Mouse (Mus musculus): Measurements from ENCODE around the gene Dirc2. TPM values are rescaled to one million over a fixed set of nuclear protein-coding genes. Genes with fewer than 3 reads are reported as not detected.

The Dirc2 gene
- polyA plus RNA-seq, 1 experiment from 2014 or later: 8.0 TPM

DNA sequence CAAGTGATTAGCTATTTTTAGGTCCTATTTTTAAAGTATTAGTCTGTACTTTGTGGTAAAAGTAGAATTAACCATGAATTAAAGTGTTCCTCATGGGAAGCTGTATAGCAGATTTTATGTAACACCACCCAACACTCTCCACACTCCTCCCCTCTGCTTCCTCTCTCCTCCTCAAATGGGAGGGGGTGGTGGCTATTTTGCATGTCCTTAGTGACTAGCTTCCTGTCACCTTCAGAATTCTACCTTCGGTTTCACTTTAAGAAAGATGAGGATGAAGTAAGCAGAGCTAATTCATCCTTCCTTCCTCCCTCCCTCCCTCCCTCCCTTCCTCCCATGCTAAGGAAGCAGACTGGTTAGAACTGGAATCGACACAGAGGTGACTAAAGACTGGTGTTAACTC lies 73.1 kb downstream of the Dirc2 start:
- no peaks in the 10 kb centered on the region for H3K27me3 ChIP-seq (replicated peaks; ENCODE audit: control insufficient read depth, insufficient read depth, low read length)
- H3K27ac ChIP-seq (ENCODE audit: low read depth, low read length): no peak overlapping the region
- WGBS: 69% methylated on average over 2 of the region's 2 CpGs
- no peak overlapping the region for H3K4me3 ChIP-seq (ENCODE audit: low read depth, low read length)
- no peaks in the 10 kb centered on the region for H3K36me3 ChIP-seq (ENCODE audit: control insufficient read depth, insufficient read depth, low read length)
- no peak for ATAC-seq (replicated peaks; ENCODE audit: low FRiP score)
- DNase-seq (ENCODE audit: low spot score): no peak
- no peaks in the 10 kb centered on the region for H3K9me3 ChIP-seq (ENCODE audit: control insufficient read depth, low read length)
- no peak overlapping the region for H3K9ac ChIP-seq (ENCODE audit: low read depth, low read length)
- H3K4me1 ChIP-seq (replicated peaks; ENCODE audit: control insufficient read depth, insufficient read depth, low read length): no peaks in the 10 kb centered on the region
- H3K4me2 ChIP-seq: no peak overlapping the region

DNA sequence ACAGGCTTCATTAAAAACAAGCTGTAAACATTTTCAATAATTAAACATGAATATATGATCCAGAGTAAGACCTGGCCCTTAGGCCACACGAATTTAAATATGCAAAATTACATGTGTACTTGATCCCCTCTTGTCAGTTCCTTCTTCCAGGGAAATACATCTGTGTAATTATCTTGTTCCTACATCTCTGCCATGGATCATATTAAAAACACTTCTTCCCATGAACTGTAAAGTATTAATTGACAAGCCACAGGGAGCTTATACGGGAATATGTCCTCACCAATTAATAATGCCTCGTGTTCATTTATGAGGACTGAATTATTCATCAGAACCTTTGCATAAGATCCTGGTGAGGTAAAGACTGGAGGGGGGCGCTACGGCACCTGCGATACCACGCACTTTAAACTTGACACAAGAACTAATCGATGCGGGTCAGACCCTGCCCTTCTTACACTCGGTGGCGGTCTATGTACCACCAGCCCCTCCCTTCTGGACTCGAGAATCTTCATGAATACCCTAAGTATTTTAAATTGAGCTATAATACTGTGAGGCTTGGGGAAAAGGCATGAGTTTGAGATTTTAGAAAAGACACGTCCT lies 74.8 kb downstream of the Dirc2 start:
- H3K9me3 ChIP-seq (ENCODE audit: control insufficient read depth, low read length): no peaks in the 10 kb centered on the region
- H3K27me3 ChIP-seq (replicated peaks; ENCODE audit: control insufficient read depth, insufficient read depth, low read length): no peaks in the 10 kb centered on the region
- DNase-seq (ENCODE audit: low spot score): no peak
- H3K9ac ChIP-seq (ENCODE audit: low read depth, low read length): no peak overlapping the region
- H3K27ac ChIP-seq (ENCODE audit: low read depth, low read length): no peak overlapping the region
- ATAC-seq (replicated peaks; ENCODE audit: low FRiP score): no peak
- 95% methylated on average over 13 of the region's 13 CpGs for WGBS
- no peak overlapping the region for H3K4me2 ChIP-seq
- no peaks in the 10 kb centered on the region for H3K4me1 ChIP-seq (replicated peaks; ENCODE audit: control insufficient read depth, insufficient read depth, low read length)
- no peaks in the 10 kb centered on the region for H3K36me3 ChIP-seq (ENCODE audit: control insufficient read depth, insufficient read depth, low read length)
- no peak overlapping the region for H3K4me3 ChIP-seq (ENCODE audit: low read depth, low read length)

DNA sequence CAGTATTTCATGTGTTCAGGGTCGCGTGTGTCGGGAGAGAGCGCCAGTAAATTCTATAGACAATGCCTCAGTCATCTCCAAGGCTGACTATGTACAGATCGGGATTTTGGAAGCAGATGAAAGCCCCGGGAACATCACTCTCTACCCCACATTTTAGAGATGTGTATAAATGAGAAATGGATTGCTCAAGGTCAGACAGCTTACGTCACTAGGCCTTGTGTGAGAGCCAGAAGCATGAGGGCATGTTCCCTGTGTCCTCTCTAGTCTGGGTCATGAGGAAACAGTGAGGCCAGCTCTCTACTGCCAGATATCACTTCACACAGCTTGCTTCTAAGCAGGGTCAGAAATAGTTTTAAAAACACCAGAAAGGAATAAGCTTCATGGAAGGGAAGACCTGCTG lies 77.5 kb downstream of the Dirc2 start:
- Histone ChIP-seq H3K4me1 (replicated peaks; ENCODE audit: control insufficient read depth, insufficient read depth, low read length) (no peaks in the 10 kb centered on the region), H3K9ac (ENCODE audit: low read depth, low read length) (no peak overlapping the region), H3K27me3 (replicated peaks; ENCODE audit: control insufficient read depth, insufficient read depth, low read length) (no peaks in the 10 kb centered on the region), H3K27ac (ENCODE audit: low read depth, low read length) (no peak overlapping the region), H3K4me3 (ENCODE audit: low read depth, low read length) (no peak overlapping the region), H3K4me2 (no peak overlapping the region), H3K9me3 (ENCODE audit: control insufficient read depth, low read length) (no peaks in the 10 kb centered on the region), H3K36me3 (ENCODE audit: control insufficient read depth, insufficient read depth, low read length) (no peaks in the 10 kb centered on the region)
- ATAC-seq (replicated peaks; ENCODE audit: low FRiP score): no peak
- DNase-seq (ENCODE audit: low spot score): no peak
- WGBS: 84% methylated on average over 7 of the region's 7 CpGs

DNA sequence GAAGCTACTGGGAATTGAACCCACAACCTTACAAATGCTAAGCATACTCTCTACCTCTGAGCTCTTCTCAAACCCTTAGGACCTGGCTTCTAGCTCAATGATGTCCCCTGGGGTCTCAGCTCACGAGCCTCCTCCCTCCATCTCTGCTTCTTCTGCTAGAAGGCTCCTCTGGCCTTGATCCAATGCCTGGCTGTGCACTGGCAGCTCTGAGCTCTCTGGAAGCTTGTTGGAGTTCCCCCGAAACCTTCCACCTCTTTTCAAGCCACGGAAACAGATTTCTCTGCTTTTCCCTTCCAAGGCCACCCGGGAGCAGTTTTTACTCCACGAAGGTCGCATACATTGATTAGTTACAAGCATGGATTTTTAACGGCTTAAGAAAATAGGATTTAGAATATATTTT lies 82.7 kb downstream of the Dirc2 start:
- peaks cover 2% of the 10 kb centered on the region for H3K27me3 ChIP-seq (replicated peaks; ENCODE audit: control insufficient read depth, insufficient read depth, low read length)
- H3K4me3 ChIP-seq (ENCODE audit: low read depth, low read length): no peak overlapping the region
- no peaks in the 10 kb centered on the region for H3K4me1 ChIP-seq (replicated peaks; ENCODE audit: control insufficient read depth, insufficient read depth, low read length)
- DNase-seq (ENCODE audit: low spot score): no peak
- H3K27ac ChIP-seq (ENCODE audit: low read depth, low read length): no peak overlapping the region
- WGBS: 83% methylated on average over 7 of the region's 7 CpGs
- no peak for ATAC-seq (replicated peaks; ENCODE audit: low FRiP score)
- no peak overlapping the region for H3K9ac ChIP-seq (ENCODE audit: low read depth, low read length)
- no peak overlapping the region for H3K4me2 ChIP-seq
- H3K9me3 ChIP-seq (ENCODE audit: control insufficient read depth, low read length): no peaks in the 10 kb centered on the region
- no peaks in the 10 kb centered on the region for H3K36me3 ChIP-seq (ENCODE audit: control insufficient read depth, insufficient read depth, low read length)

DNA sequence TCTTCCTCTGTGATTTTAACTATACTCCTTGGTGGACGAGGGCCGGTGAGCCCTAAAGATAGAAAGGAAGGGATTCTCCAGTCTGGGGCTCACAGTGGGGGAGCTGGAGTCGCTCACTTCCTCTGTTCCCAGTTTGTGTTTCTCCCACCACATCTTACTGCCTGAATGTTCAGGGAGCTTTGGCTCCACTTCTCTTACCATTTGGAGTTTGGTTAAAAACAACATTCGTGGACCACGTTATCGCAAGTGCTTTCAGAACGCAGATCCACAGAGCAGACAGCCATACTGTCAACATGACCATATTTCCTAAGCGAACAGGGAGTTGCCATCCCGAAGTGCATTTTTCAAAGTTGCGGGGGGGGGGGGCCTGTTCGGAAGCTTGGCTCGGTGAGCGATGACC lies 84.1 kb downstream of the Dirc2 start:
- 74% methylated on average over 13 of the region's 13 CpGs for WGBS
- Histone ChIP-seq H3K4me1 (replicated peaks; ENCODE audit: control insufficient read depth, insufficient read depth, low read length) (no peaks in the 10 kb centered on the region), H3K9me3 (ENCODE audit: control insufficient read depth, low read length) (no peaks in the 10 kb centered on the region), H3K4me2 (no peak overlapping the region), H3K9ac (ENCODE audit: low read depth, low read length) (no peak overlapping the region), H3K27ac (ENCODE audit: low read depth, low read length) (no peak overlapping the region), H3K27me3 (replicated peaks; ENCODE audit: control insufficient read depth, insufficient read depth, low read length) (peaks cover 4% of the 10 kb centered on the region), H3K4me3 (ENCODE audit: low read depth, low read length) (no peak overlapping the region), H3K36me3 (ENCODE audit: control insufficient read depth, insufficient read depth, low read length) (no peaks in the 10 kb centered on the region)
- no peak for DNase-seq (ENCODE audit: low spot score)
- ATAC-seq (replicated peaks; ENCODE audit: low FRiP score): no peak

DNA sequence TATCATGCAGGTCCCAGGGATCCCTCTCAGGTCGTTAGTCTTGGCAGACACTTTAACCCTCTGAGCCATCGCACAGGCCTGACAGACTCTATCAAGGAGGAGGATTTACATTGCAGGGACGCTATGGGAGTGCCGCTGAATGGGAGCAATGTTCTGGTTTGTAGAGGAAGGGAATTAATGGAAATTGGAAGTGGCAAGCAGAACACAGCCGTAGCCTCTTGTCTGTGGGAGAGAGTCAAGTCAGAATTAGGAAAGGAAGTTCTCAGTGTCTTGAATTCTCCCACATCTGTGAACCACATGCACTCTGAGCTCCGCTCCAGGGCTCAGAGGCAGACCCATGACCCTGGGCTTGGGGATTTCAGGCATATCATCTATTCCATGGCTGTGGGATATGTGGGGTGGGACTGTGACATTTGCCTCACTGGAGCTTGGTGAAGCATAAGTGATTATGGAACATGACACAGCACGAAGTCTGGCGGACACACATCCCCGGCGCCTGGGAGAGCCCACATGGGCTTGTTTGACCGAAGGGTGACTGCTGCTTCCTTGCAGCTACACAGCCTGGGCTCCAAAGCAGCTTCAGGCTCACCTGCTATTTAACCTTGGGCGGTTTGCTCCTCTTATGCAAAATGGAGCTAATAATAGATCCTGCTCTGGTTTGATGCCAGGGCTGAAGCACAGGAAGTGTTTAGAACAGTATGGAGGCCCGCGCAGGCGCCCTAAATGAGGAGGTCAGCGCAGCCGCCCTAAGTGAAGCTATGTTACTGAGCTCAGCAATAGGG lies 87.6 kb downstream of the Dirc2 start:
- WGBS: 68% methylated on average over 17 of the region's 17 CpGs
- no peak overlapping the region for H3K27ac ChIP-seq (ENCODE audit: low read depth, low read length)
- ATAC-seq (replicated peaks; ENCODE audit: low FRiP score) (no peak), DNase-seq (ENCODE audit: low spot score) (no peak)
- no peak overlapping the region for H3K9ac ChIP-seq (ENCODE audit: low read depth, low read length)
- no peak overlapping the region for H3K4me3 ChIP-seq (ENCODE audit: low read depth, low read length)
- H3K36me3 ChIP-seq (ENCODE audit: control insufficient read depth, insufficient read depth, low read length): no peaks in the 10 kb centered on the region
- 0 out of 2 replicates have a peak, but pooled peaks cover 4% of the 10 kb centered on the region for H3K4me1 ChIP-seq (replicated peaks; ENCODE audit: control insufficient read depth, insufficient read depth, low read length)
- H3K9me3 ChIP-seq (ENCODE audit: control insufficient read depth, low read length): no peaks in the 10 kb centered on the region
- H3K27me3 ChIP-seq (replicated peaks; ENCODE audit: control insufficient read depth, insufficient read depth, low read length): peaks cover 8% of the 10 kb centered on the region
- H3K4me2 ChIP-seq: no peak overlapping the region

DNA sequence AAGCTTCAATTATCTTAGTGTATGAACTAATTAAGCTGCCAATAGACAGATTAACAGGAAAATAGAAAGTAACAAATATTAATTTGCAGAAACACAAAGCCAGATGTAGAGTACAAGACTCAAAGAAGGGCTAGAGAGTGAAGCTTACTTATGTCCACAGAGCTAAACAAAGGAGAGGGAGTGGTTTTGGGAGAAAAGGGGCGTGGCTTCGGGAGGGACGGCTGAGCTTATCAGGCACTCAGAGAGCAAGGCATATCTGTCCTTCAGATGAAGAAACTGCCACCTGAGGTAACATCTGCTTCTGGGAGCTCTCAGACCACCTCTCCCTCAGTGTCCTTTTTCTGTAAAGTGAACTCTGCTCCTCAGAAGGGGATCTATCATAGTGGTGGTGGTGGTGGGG lies 90.7 kb downstream of the Dirc2 start:
- Histone ChIP-seq H3K9me3 (ENCODE audit: control insufficient read depth, low read length) (no peaks in the 10 kb centered on the region), H3K9ac (ENCODE audit: low read depth, low read length) (no peak overlapping the region), H3K27me3 (replicated peaks; ENCODE audit: control insufficient read depth, insufficient read depth, low read length) (peaks cover 8% of the 10 kb centered on the region), H3K36me3 (ENCODE audit: control insufficient read depth, insufficient read depth, low read length) (no peaks in the 10 kb centered on the region), H3K4me1 (replicated peaks; ENCODE audit: control insufficient read depth, insufficient read depth, low read length) (0 out of 2 replicates have a peak, but pooled peaks cover 4% of the 10 kb centered on the region), H3K27ac (ENCODE audit: low read depth, low read length) (no peak overlapping the region), H3K4me2 (no peak overlapping the region), H3K4me3 (ENCODE audit: low read depth, low read length) (no peak overlapping the region)
- DNase-seq (ENCODE audit: low spot score): no peak
- ATAC-seq (replicated peaks; ENCODE audit: low FRiP score): 0 out of 2 replicates have a peak, but pooled peaks have one; percentile 19
- WGBS: 17% methylated on average over 3 of the region's 3 CpGs

DNA sequence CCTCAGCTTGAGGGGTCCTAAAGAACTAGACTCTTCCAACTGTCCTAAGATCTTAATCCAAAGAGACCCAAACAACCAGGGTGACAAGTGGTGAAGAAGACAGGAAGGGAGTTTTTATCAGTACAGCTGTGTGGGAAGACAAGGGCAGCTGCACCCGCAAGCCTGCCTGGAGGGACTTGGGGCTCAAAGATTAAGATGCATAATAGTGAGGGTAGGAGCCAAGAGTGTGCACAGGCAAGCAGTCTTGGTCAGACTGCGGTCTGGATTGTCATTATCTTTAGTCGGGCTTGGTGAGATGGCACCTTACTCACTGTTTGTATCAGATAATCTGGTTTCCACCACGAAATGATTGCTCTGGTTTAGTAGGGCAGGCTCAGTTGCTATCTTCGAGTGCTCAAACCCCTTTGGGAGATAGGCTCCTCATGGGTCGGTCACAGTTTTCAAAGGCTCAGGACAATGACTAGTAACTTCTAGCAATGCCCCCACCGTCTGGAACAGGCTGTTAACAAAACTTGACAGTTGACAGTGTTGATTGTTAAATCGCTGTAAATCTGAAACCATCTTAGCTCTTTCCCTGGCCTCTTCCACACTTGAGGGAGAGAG lies 91.5 kb downstream of the Dirc2 start:
- no peak overlapping the region for H3K9ac ChIP-seq (ENCODE audit: low read depth, low read length)
- peak overlapping the region; percentile 11; the same call in 1 of the 2 replicates for H3K4me2 ChIP-seq
- H3K27me3 ChIP-seq (replicated peaks; ENCODE audit: control insufficient read depth, insufficient read depth, low read length): peaks cover 8% of the 10 kb centered on the region
- DNase-seq (ENCODE audit: low spot score) (peak; percentile 64), ATAC-seq (replicated peaks; ENCODE audit: low FRiP score) (peak; percentile 89)
- H3K9me3 ChIP-seq (ENCODE audit: control insufficient read depth, low read length): no peaks in the 10 kb centered on the region
- H3K4me1 ChIP-seq (replicated peaks; ENCODE audit: control insufficient read depth, insufficient read depth, low read length): 0 out of 2 replicates have a peak, but pooled peaks cover 4% of the 10 kb centered on the region
- H3K36me3 ChIP-seq (ENCODE audit: control insufficient read depth, insufficient read depth, low read length): no peaks in the 10 kb centered on the region
- 29% methylated on average over 8 of the region's 8 CpGs for WGBS
- H3K4me3 ChIP-seq (ENCODE audit: low read depth, low read length): no peak overlapping the region
- H3K27ac ChIP-seq (ENCODE audit: low read depth, low read length): no peak overlapping the region

Measured in liver, embryonic 11.5 days (tissue).